Mouse (Mus musculus): Measurements from ENCODE around the gene Zp3r. TPM values are rescaled to one million over a fixed set of nuclear protein-coding genes. Genes with fewer than 3 reads are reported as not detected.
"Not testable (repeated sequence)": the region's sequence is repeated elsewhere in the genome, so short reads cannot be mapped to it uniquely, and the experiment has no call there.

Gene Zp3r
- 0.14 and 0.52 TPM in 2 replicates for polyA plus RNA-seq (2014; fragmentation: Nextera tagmentation; extraction: Ambion mirVana)

DNA sequence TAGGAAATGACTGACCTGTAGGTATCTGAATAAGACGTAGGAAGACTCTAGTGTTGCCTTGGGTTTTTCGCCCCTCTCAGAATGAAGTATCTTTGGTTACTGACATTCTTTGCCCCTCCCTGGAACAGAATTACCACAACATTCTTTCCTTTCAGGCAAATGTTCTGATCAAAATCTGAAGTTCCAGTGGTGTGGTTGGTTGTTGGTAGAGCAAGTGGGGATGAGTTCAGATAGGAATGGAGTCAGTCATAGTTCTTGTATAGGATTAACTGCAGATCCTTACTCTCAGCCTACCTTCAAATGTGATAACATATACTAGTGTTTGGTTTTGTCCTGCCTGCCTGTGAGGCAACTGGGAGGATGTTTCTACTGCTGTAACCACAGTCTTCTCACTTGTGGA, at the start of gene Zp3r:
Zp3r (minus strand) TSS at position 101 of the 400 bp plus-strand sequence.
- ATAC-seq (ENCODE audit: insufficient number of reproducible peaks, insufficient read depth, low FRiP score, low read depth): no peak
- H3K4me2 ChIP-seq (replicated peaks; ENCODE audit: low read depth, low read length): no peak within 1 kb of the TSS
- no peaks in the 10 kb centered on the region for H3K9me3 ChIP-seq (ENCODE audit: control insufficient read depth, low read depth, low read length)
- H3K27me3 ChIP-seq (ENCODE audit: control insufficient read depth, insufficient read depth, low read length): no peaks in the 10 kb centered on the region
- no peak within 1 kb of the TSS for H3K9ac ChIP-seq (replicated peaks; ENCODE audit: low read depth, low read length)
- H3K4me3 ChIP-seq (ENCODE audit: low read depth, low read length): no peak within 1 kb of the TSS
- no peak within 1 kb of the TSS for H3K27ac ChIP-seq (ENCODE audit: low read length)
- no peaks in the 10 kb centered on the region for H3K4me1 ChIP-seq (ENCODE audit: control insufficient read depth, insufficient read depth, low read length)
- WGBS: 89% methylated on average over 2 of the region's 2 CpGs
- no peaks in the 10 kb centered on the region for H3K36me3 ChIP-seq (ENCODE audit: control insufficient read depth, insufficient read depth, low read length)

DNA sequence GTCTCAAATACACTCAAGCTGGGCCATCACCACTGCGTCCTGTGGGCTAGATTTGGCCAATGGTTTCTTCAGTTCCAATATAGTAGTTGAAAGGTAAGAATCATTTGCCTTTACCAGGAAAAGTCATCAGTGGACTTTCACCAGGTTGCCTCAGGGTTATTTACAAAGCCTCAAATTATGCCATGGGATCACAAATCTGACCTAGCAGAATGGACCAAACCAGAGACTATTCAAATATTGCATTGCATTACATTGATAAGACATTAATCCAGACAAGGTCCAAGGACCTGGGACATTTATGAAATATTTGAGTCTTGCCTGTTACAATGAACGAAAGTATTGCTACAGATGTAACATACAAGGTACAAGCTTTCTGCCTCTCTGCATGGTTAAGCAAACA, 49.1 kb upstream of the Zp3r start:
- no peaks in the 10 kb centered on the region for H3K4me1 ChIP-seq (ENCODE audit: control insufficient read depth, insufficient read depth, low read length)
- no peaks in the 10 kb centered on the region for H3K9me3 ChIP-seq (ENCODE audit: control insufficient read depth, low read depth, low read length)
- no peak overlapping the region for H3K4me2 ChIP-seq (replicated peaks; ENCODE audit: low read depth, low read length)
- H3K27ac ChIP-seq (ENCODE audit: low read length): no peak overlapping the region
- H3K36me3 ChIP-seq (ENCODE audit: control insufficient read depth, insufficient read depth, low read length): no peaks in the 10 kb centered on the region
- H3K4me3 ChIP-seq (ENCODE audit: low read depth, low read length): no peak overlapping the region
- H3K27me3 ChIP-seq (ENCODE audit: control insufficient read depth, insufficient read depth, low read length): no peaks in the 10 kb centered on the region
- H3K9ac ChIP-seq (replicated peaks; ENCODE audit: low read depth, low read length): no peak overlapping the region
- ATAC-seq (ENCODE audit: insufficient number of reproducible peaks, insufficient read depth, low FRiP score, low read depth): no peak
- WGBS: 89% methylated on average over 2 of the region's 2 CpGs

GRCm38 (mm10) chr1:130663576-130663975, 34.2 kb upstream of the Zp3r start:
- not testable (repeated sequence) for H3K27me3 ChIP-seq (ENCODE audit: control insufficient read depth, insufficient read depth, low read length); H3K9ac ChIP-seq (replicated peaks; ENCODE audit: low read depth, low read length); H3K4me3 ChIP-seq (ENCODE audit: low read depth, low read length); H3K36me3 ChIP-seq (ENCODE audit: control insufficient read depth, insufficient read depth, low read length); H3K9me3 ChIP-seq (ENCODE audit: control insufficient read depth, low read depth, low read length); H3K4me1 ChIP-seq (ENCODE audit: control insufficient read depth, insufficient read depth, low read length); H3K4me2 ChIP-seq (replicated peaks; ENCODE audit: low read depth, low read length); H3K27ac ChIP-seq (ENCODE audit: low read length); ATAC-seq (ENCODE audit: insufficient number of reproducible peaks, insufficient read depth, low FRiP score, low read depth)
- 85% methylated on average over 5 of the region's 5 CpGs for WGBS

DNA sequence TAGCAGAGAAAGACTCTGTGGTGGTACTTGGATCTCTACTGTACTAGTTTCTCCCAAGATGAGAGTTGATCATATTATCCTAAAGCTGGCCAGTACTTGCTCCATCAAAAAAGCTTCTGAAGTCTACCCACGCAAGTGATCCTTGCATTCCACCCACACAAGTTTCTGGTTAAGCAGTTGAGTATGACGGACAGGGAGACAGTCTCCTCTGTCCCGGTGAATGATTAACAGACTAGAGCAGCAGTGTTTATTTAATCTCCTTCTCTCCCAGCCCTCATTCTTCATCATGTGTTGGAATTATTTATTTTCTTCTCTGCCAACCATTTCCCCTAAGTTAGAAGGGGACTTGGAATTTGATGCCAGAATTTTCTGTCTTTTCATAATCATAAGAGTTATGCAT, 32.0 kb upstream of the Zp3r start, which contains the start of gene C4bp:
C4bp (minus strand) TSS at position 179 of the 400 bp plus-strand sequence.
- no peak within 1 kb of the TSS for H3K9ac ChIP-seq (replicated peaks; ENCODE audit: low read depth, low read length)
- WGBS: 38% methylated on average over 3 of the region's 3 CpGs
- H3K4me3 ChIP-seq (ENCODE audit: low read depth, low read length): no peak within 1 kb of the TSS
- no peak for ATAC-seq (ENCODE audit: insufficient number of reproducible peaks, insufficient read depth, low FRiP score, low read depth)
- no peaks in the 10 kb centered on the region for H3K9me3 ChIP-seq (ENCODE audit: control insufficient read depth, low read depth, low read length)
- H3K4me1 ChIP-seq (ENCODE audit: control insufficient read depth, insufficient read depth, low read length): no peaks in the 10 kb centered on the region
- no peak within 1 kb of the TSS for H3K27ac ChIP-seq (ENCODE audit: low read length)
- H3K27me3 ChIP-seq (ENCODE audit: control insufficient read depth, insufficient read depth, low read length): no peaks in the 10 kb centered on the region
- no peaks in the 10 kb centered on the region for H3K36me3 ChIP-seq (ENCODE audit: control insufficient read depth, insufficient read depth, low read length)
- no peak within 1 kb of the TSS for H3K4me2 ChIP-seq (replicated peaks; ENCODE audit: low read depth, low read length)

- ATAC-seq (ENCODE audit: insufficient number of reproducible peaks, insufficient read depth, low FRiP score, low read depth); H3K27ac ChIP-seq (ENCODE audit: low read length); H3K36me3 ChIP-seq (ENCODE audit: control insufficient read depth, insufficient read depth, low read length); H3K9me3 ChIP-seq (ENCODE audit: control insufficient read depth, low read depth, low read length); H3K4me3 ChIP-seq (ENCODE audit: low read depth, low read length); H3K4me1 ChIP-seq (ENCODE audit: control insufficient read depth, insufficient read depth, low read length); H3K4me2 ChIP-seq (replicated peaks; ENCODE audit: low read depth, low read length); H3K27me3 ChIP-seq (ENCODE audit: control insufficient read depth, insufficient read depth, low read length); H3K9ac ChIP-seq (replicated peaks; ENCODE audit: low read depth, low read length): not testable (repeated sequence)
- WGBS: 38% methylated on average over 5 of the region's 5 CpGs
Measured at GRCm38 (mm10) chr1:130659641-130660040, 30.2 kb upstream of the Zp3r start.

DNA sequence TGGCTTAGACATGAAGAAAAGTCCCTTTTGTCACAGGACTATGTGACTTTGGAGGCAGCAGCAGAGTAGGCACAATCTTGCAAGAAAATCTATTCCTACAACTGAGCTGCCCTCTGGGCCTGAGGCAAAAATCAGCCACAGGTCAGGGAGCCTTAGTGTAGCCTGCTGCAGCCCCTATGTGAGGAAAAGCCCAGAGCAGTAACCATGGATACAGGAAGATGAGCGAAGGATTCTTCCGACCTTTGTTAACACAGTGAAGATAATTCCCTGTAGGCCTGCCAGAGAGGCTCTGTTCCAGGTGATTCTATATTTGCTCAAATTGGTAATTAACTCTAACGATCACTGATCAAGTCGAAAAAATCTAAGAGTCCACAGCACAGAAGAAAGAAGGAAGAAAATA, 14.7 kb upstream of the Zp3r start:
- H3K27ac ChIP-seq (ENCODE audit: low read length): no peak overlapping the region
- no peak overlapping the region for H3K9ac ChIP-seq (replicated peaks; ENCODE audit: low read depth, low read length)
- H3K9me3 ChIP-seq (ENCODE audit: control insufficient read depth, low read depth, low read length): no peaks in the 10 kb centered on the region
- no peak overlapping the region for H3K4me3 ChIP-seq (ENCODE audit: low read depth, low read length)
- WGBS: 70% methylated on average over 4 of the region's 4 CpGs
- no peaks in the 10 kb centered on the region for H3K36me3 ChIP-seq (ENCODE audit: control insufficient read depth, insufficient read depth, low read length)
- no peaks in the 10 kb centered on the region for H3K4me1 ChIP-seq (ENCODE audit: control insufficient read depth, insufficient read depth, low read length)
- ATAC-seq (ENCODE audit: insufficient number of reproducible peaks, insufficient read depth, low FRiP score, low read depth): no peak
- H3K27me3 ChIP-seq (ENCODE audit: control insufficient read depth, insufficient read depth, low read length): no peaks in the 10 kb centered on the region
- no peak overlapping the region for H3K4me2 ChIP-seq (replicated peaks; ENCODE audit: low read depth, low read length)

- H3K4me1 ChIP-seq (ENCODE audit: control insufficient read depth, insufficient read depth, low read length): no peaks in the 10 kb centered on the region
- no peak for ATAC-seq (ENCODE audit: insufficient number of reproducible peaks, insufficient read depth, low FRiP score, low read depth)
- no peak overlapping the region for H3K9ac ChIP-seq (replicated peaks; ENCODE audit: low read depth, low read length)
- no peaks in the 10 kb centered on the region for H3K27me3 ChIP-seq (ENCODE audit: control insufficient read depth, insufficient read depth, low read length)
- no peaks in the 10 kb centered on the region for H3K9me3 ChIP-seq (ENCODE audit: control insufficient read depth, low read depth, low read length)
- no peak overlapping the region for H3K4me3 ChIP-seq (ENCODE audit: low read depth, low read length)
- H3K36me3 ChIP-seq (ENCODE audit: control insufficient read depth, insufficient read depth, low read length): no peaks in the 10 kb centered on the region
- H3K4me2 ChIP-seq (replicated peaks; ENCODE audit: low read depth, low read length): no peak overlapping the region
- H3K27ac ChIP-seq (ENCODE audit: low read length): no peak overlapping the region
Measured at GRCm38 (mm10) chr1:130640967-130641366, 11.5 kb upstream of the Zp3r start.

- ATAC-seq (ENCODE audit: insufficient number of reproducible peaks, insufficient read depth, low FRiP score, low read depth): peak; percentile 58; the same call in 1 of the 2 replicates
- H3K4me1 ChIP-seq (ENCODE audit: control insufficient read depth, insufficient read depth, low read length): no peaks in the 10 kb centered on the region
- no peak overlapping the region for H3K9ac ChIP-seq (replicated peaks; ENCODE audit: low read depth, low read length)
- no peak overlapping the region for H3K4me2 ChIP-seq (replicated peaks; ENCODE audit: low read depth, low read length)
- no peaks in the 10 kb centered on the region for H3K27me3 ChIP-seq (ENCODE audit: control insufficient read depth, insufficient read depth, low read length)
- H3K4me3 ChIP-seq (ENCODE audit: low read depth, low read length): no peak overlapping the region
- 25% methylated on average over 16 of the region's 16 CpGs for WGBS
- H3K9me3 ChIP-seq (ENCODE audit: control insufficient read depth, low read depth, low read length): no peaks in the 10 kb centered on the region
- H3K27ac ChIP-seq (ENCODE audit: low read length): no peak overlapping the region
- no peaks in the 10 kb centered on the region for H3K36me3 ChIP-seq (ENCODE audit: control insufficient read depth, insufficient read depth, low read length)
Measured at GRCm38 (mm10) chr1:130633761-130634410, 4.5 kb upstream of the Zp3r start.

GRCm38 (mm10) chr1:130633316-130633715, 3.9 kb upstream of the Zp3r start:
- H3K4me2 ChIP-seq (replicated peaks; ENCODE audit: low read depth, low read length): no peak overlapping the region
- no peaks in the 10 kb centered on the region for H3K36me3 ChIP-seq (ENCODE audit: control insufficient read depth, insufficient read depth, low read length)
- ATAC-seq (ENCODE audit: insufficient number of reproducible peaks, insufficient read depth, low FRiP score, low read depth): no peak
- no peaks in the 10 kb centered on the region for H3K9me3 ChIP-seq (ENCODE audit: control insufficient read depth, low read depth, low read length)
- H3K27ac ChIP-seq (ENCODE audit: low read length): no peak overlapping the region
- no peak overlapping the region for H3K9ac ChIP-seq (replicated peaks; ENCODE audit: low read depth, low read length)
- no peak overlapping the region for H3K4me3 ChIP-seq (ENCODE audit: low read depth, low read length)
- 80% methylated on average over 8 of the region's 8 CpGs for WGBS
- H3K27me3 ChIP-seq (ENCODE audit: control insufficient read depth, insufficient read depth, low read length): no peaks in the 10 kb centered on the region
- no peaks in the 10 kb centered on the region for H3K4me1 ChIP-seq (ENCODE audit: control insufficient read depth, insufficient read depth, low read length)

Data from stomach, embryonic 14.5 days (tissue).